Mouse (Mus musculus): Measurements from ENCODE around the gene Pi4k2a.

GRCm38 (mm10) chr19:42118142-42118541 is 27.9 kb downstream of the Pi4k2a start:
- TF ChIP-seq POLR2A (IDR thresholded peaks at IDR 0.05; ENCODE audit: insufficient read length, low read depth): no peak
- no peak for TF ChIP-seq TCF12 (IDR thresholded peaks at IDR 0.05; ENCODE audit: insufficient read depth, poor library complexity, severe bottlenecking)
- no peak for TF ChIP-seq MAX (IDR thresholded peaks at IDR 0.05; ENCODE audit: low read depth)
- TF ChIP-seq MYOG (IDR thresholded peaks at IDR 0.05; ENCODE audit: control insufficient read depth in 1 of 3, insufficient read depth in 1 of 3, insufficient read length in 2 of 3, low read depth in 2 of 3): no peak
- TF ChIP-seq E2F4 (IDR thresholded peaks at IDR 0.05; ENCODE audit: insufficient read depth): no peak
- TF ChIP-seq CEBPB (IDR thresholded peaks at IDR 0.05; ENCODE audit: insufficient read depth, poor library complexity, severe bottlenecking): no peak
- no peak for TF ChIP-seq MYOD1 (IDR thresholded peaks at IDR 0.05; ENCODE audit: control insufficient read depth in 1 of 3, insufficient read length in 2 of 3, low read depth in 2 of 3)
- no peak for TF ChIP-seq POLR2AphosphoS2 (IDR thresholded peaks at IDR 0.05; ENCODE audit: insufficient read length, low read depth)
- no peak for TF ChIP-seq USF1 (IDR thresholded peaks at IDR 0.05; ENCODE audit: low read depth)

Measured in myocyte (in vitro differentiated cells).